Mouse (Mus musculus): ENCODE data around the gene Fbxl14.
"Not testable (repeated sequence)": the region's sequence is repeated elsewhere in the genome, so short reads cannot be mapped to it uniquely, and the experiment has no call there.

The Fbxl14 gene

DNA sequence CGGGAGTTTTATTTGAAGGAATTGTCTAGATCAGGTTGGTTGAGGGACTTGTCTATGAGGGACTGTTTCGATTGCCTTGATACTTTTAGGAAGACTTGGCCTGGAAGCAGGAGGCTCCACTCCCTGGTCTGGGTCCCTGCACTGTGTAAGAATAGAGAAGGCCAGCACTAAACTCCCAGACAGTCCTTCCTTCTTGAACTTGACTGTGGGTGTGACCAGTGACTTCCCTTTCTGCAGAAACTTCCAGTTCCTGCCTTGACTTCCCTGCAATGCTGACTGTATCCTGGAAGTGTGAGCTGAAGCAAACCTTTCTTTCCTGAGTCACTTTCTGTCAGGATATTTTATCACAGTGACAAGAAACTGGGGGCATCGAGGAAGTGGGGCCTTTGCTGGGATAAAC lies 8.7 kb upstream of the Fbxl14 start:
- DNase-seq (ENCODE audit: low spot score), result no peak

DNA sequence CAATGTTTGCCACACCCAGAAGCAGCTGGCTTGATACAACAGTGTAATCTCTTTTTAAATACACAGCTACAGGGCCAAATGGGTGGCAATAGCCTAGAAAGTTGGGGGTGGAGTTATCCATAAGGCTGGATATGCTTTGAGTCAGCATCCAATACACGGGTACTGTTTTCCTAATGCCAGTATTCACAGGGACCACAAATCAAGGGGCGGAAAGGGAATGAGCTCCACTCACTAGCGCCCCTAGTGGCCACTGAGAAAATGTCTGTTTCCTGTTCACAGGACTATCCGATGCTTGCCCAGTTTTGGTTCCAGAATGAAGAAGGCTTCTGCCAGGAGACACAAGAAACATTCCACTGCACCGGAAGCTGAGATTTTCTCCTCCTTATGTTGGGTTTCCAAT lies 7.3 kb upstream of the Fbxl14 start:
- no peak for DNase-seq (ENCODE audit: low spot score)

- DNase-seq (ENCODE audit: low spot score), result no peak
Measured at GRCm38 (mm10) chr6:119472705-119473104, 6.8 kb upstream of the Fbxl14 start.

DNA sequence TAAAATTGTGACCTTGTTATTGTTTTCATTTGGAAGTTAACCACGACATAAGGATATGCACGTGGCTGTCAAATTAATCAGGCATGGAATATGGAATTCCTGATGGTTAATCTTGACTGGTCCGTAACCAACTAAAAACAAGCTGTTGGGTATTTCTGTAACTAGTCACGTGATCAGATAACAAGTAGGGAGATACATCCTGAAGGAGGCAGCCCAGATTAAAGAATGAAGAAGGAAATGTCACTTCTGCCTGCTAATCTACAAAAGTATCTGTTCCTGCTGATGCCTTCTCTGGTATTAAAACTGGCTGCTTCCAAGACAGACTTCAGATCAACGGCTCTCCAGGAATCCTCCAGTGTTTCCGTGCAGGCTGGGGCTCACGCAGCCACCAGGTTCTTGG lies 6.0 kb upstream of the Fbxl14 start:
- DNase-seq (ENCODE audit: low spot score), result no peak

DNA sequence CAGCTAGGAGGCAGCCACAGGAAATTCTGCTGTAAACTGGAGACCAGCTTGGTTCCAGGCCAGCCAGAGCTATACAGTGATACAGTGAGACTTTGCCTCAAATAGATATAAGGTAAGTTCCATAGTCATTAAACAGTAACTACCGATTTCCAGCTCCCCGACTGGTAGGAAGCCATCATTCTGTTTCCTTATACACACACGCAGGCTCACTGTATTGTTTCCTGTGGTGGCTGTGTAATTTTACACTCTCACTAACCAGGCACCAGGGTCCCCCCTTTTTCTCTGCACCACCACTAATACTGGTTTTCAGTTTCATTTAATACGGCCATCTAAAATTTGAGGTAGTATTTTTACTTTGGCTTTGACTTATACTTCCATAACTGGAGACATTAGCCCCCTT lies 5.5 kb upstream of the Fbxl14 start:
- no peak for DNase-seq (ENCODE audit: low spot score)

DNA sequence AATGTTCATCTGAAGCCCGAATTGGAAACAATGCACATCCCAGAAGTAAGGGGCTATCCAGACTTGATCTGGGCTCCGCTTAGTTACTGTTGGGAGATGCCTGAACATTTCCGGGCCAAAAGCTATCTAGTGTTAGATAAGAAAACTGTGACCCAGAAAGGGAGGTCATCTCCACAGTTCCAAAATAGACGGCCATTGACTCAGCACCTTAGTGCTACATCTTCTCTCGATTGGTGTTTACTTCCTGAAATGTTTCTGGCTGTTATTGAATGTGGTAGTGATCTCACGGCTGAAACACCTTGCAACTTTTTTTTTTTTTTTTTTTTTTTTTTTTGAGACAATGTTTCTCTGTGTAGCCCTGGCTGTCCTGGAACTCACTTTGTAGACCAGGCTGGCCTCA lies 3.5 kb upstream of the Fbxl14 start:
- DNase-seq (ENCODE audit: low spot score), result no peak

GRCm38 (mm10) chr6:119477686-119478310 lies 1.7 kb upstream of the Fbxl14 start:
- no peak for DNase-seq (ENCODE audit: low spot score)

DNA sequence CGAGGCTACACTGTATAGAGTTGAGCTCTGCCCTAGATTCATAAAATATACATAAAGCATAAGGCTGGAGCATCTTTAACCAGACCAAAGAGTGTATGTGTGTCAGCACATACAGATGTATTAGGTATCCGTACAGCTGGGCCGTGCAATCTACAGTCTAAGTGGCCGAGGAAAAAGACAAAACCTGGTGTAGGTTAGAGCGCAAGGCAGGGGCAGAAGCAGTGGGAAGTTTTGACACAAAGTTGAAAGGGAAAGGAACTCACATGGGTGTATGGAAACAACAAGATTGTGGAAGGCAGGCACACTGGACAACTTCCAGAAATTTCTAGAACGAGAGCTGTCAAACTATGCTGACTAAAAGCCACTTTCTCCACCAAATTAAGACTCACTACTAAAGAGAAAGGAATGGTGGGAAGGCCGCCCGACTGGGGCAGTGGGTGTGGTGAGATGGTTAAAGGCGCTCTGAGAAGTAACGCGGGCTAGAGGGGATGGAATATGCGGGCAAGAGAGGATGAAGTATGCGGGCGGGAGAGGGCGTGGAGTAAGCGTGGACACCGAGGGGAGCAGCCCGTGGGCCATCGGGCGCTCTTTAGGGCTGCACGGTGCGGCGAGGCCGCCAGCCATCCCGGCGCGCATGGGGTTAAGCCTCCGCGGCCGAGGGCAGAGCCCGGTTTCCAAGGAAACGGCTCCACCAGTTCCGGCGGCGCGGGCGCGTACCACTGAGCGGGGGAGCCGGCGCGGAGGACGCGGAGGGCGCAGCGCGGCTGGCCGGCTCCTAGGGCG lies 717 bp upstream of the Fbxl14 start:
- peak; percentile 86 for DNase-seq (ENCODE audit: low spot score)

DNA sequence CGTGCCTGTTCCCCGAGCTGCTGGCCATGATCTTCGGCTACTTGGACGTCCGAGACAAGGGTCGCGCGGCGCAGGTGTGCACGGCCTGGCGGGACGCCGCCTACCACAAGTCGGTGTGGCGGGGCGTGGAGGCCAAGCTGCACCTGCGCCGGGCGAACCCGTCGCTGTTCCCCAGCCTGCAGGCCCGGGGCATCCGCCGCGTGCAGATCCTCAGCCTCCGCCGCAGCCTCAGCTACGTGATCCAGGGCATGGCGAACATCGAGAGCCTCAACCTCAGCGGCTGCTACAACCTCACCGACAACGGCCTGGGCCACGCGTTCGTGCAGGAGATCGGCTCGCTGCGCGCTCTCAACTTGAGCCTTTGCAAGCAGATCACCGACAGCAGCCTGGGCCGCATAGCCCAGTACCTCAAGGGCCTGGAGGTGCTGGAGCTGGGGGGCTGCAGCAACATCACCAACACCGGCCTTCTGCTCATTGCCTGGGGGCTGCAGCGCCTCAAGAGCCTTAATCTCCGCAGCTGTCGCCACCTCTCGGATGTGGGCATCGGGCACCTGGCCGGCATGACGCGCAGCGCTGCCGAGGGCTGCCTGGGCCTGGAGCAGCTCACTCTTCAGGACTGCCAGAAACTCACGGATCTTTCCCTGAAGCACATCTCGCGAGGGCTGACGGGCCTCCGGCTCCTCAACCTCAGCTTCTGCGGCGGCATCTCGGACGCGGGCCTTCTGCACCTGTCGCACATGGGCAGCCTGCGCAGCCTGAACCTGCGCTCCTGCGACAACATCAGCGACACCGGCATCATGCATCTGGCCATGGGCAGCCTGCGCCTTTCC lies 623 bp downstream of the Fbxl14 start:
- peak; percentile 60 for DNase-seq (ENCODE audit: low spot score)

GRCm38 (mm10) chr6:119480706-119481331 lies 1.4 kb downstream of the Fbxl14 start:
- no peak for DNase-seq (ENCODE audit: low spot score)

- DNase-seq (ENCODE audit: low spot score), result not testable (repeated sequence)
Measured at GRCm38 (mm10) chr6:119481741-119482390, 2.4 kb downstream of the Fbxl14 start.

DNA sequence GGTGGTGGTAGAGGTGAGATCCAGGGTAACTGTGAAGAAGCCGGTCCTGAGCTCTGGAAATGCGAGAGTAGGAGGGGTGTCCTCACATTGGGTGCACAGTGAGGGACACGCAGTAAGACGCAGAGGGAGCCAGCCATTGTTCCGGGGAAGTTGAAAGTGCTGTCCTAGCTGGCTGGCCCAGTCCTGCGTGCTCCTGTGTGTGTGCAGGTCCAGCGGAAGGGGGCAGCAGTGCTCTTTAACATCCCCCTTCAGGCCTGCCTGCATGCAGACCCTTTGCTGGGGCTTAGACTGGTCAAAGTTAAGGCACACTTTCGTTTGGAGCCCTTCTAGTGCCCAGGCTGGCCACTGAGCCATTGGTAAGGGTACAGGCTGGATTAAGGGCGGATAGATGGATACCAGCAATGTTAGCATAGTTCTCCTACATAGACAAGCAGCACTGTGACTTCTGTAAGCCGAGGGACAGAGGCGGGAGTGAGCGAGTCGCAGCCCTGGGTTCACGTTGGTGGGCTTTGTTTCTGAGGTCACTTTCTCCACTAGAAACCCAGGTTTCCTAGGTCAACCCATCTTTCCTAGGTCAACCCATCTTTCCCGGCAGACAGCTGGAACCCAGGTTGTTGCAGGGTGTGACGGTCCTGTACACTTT lies 3.6 kb downstream of the Fbxl14 start:
- no peak for DNase-seq (ENCODE audit: low spot score)

DNA sequence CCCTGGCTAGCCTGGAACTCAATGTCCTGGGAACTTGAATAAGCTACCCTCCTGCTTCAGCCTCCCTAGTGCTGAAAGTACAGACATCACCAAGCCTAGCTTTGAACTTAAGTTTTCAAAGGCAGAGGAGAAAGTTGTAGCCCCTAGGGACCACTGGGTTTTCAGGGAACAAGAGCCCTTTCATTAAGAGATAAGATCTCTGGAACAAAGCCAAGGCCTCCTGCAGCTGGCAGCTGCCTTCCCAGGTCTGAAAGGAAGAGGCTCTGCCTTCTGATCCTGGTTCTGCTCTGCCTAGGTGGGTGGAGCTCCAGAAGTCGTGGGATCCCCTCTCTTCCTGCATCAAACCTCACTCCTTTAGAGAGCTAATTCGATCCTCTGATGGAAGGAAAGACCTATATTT lies 6.0 kb downstream of the Fbxl14 start:
- DNase-seq (ENCODE audit: low spot score), result peak; percentile 54

- DNase-seq (ENCODE audit: low spot score), result no peak
Measured at GRCm38 (mm10) chr6:119486381-119487084, 7.1 kb downstream of the Fbxl14 start.

DNA sequence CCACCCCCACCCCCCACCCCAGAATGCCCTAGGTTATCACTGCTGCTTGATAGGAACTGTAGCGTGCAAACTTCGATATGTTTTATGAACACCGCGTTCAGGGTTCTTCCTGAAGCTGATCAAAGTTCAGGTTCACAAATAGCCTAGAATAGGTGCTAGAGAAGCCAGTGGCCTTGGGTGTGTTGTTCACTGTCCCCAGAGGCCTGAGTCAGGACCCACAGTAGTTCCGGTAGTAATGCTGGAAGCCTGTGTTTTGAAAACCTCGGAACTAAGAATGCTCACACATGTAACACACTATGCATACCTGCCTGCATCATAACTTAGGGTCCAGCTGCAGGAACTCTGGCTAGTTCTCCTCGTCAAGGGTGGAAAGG lies 7.6 kb downstream of the Fbxl14 start:
- no peak for DNase-seq (ENCODE audit: low spot score)

- no peak for DNase-seq (ENCODE audit: low spot score)
Measured at GRCm38 (mm10) chr6:119487619-119488018, 8.2 kb downstream of the Fbxl14 start.

- DNase-seq (ENCODE audit: low spot score), result no peak
Measured at GRCm38 (mm10) chr6:119489765-119490164, 10.3 kb downstream of the Fbxl14 start.

GRCm38 (mm10) chr6:119490549-119490948 lies 11.1 kb downstream of the Fbxl14 start:
- DNase-seq (ENCODE audit: low spot score), result no peak

- DNase-seq (ENCODE audit: low spot score), result no peak
Measured at GRCm38 (mm10) chr6:119491006-119491405, 11.5 kb downstream of the Fbxl14 start.

DNA sequence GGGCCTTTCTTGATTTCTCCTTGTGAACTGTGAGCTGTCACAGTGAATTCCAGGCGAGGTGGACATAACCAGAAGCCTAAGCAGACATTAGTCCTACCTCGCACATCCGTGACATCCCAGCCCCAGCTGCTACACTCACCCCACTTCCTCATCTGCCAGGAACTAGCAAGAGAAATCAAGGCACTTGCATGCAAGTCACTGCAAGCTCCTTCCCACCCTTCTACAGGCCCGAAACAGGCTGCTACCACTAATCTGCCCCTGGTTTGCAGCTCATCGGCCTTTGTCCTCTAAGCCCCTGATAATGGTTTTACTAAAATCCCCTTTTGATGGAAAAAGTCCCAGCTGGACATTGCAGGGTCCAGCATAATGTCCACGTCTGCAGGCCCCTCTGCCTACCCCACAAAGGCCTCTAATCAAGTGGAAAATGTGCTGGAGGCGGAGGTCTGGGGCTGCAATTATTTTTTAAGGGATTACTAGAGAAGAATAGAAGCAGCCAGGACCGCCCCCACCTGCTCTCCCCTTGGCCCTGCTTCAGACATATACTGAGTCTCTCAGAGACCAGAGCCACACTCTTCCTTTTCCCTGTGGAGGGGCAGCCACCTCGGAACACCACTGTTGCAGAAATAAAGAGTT lies 12.6 kb downstream of the Fbxl14 start:
- no peak for DNase-seq (ENCODE audit: low spot score)
